Mouse (Mus musculus) Patski (cell line): ENCODE data around the gene Trappc10. TPM values are rescaled to one million over a fixed set of nuclear protein-coding genes. Genes with fewer than 3 reads are reported as not detected.
"Not testable (repeated sequence)": the region's sequence is repeated elsewhere in the genome, so short reads cannot be mapped to it uniquely, and the experiment has no call there.

Experiments used
- ATAC-seq: fragments of 100-300 bp; one replicate; pipeline ENCODE4 v1.8.0; 2021
- CTCF ChIA-PET: fragments of 350-600 bp; sonication (Branson Sonifier 250); formaldehyde crosslinking; loops from one replicate; lab custom pipeline; 2022; ENCODE audit warnings: inconsistent platforms; lab: Charles Lee
- POLR2A ChIA-PET: fragments of 350-600 bp; sonication (Branson Sonifier 250); formaldehyde crosslinking; loops from one replicate; lab custom pipeline; 2022; ENCODE audit warnings: antibody characterized with exemption, inconsistent platforms; lab: Charles Lee
- DNase-seq: peaks from one replicate; pipeline ENCODE4 v3.0.0-alpha.2; 2011; ENCODE audit warnings: low read depth, low spot score
- H3K27me3 ChIP-seq: fragments of 371-371 bp; one replicate; pipeline ENCODE4 v1.5.1; 2021
- CTCF ChIP-seq: fragments of 100-300 bp; IDR thresholded peaks from one replicate; pipeline ENCODE4 v1.5.1; 2021
- in situ Hi-C: fragments of 300-500 bp; cut with MboI; formaldehyde crosslinking; loops from 3 replicates; pipeline ENCODE4 v1.11.1; 2018; ENCODE audit warnings: low pct_unique_long_range_greater_than_20kb, mixed read lengths
- polyA plus RNA-seq: library from polyadenylated mRNA; unstranded; gene quantifications from one replicate; pipeline ENCODE4 v1.2.3, GENCODE M21; 2021

Gene Trappc10
- polyA plus RNA-seq, 1 experiment from 2014 or later = 40.0 TPM

- DNase-seq (no peak), ATAC-seq (no peak)
- TF ChIP-seq CTCF = no peak
- POLR2A ChIA-PET = interaction anchor here (1.2 kb wide), 2 partner anchors 9 to 13 kb away, joined by 4 to 5 read pairs; no protein-coding TSS in a partner anchor
- in situ Hi-C loops = no loop called here
- no peaks in the 10 kb centered on the region for H3K27me3 ChIP-seq
- CTCF ChIA-PET = interaction anchor here (1.3 kb wide), 1 partner anchor 12 kb away, joined by 3 read pairs; no protein-coding TSS in a partner anchor
Observed at GRCm38 (mm10) chr10:78216376-78217083, 27.9 kb downstream of the Trappc10 start.

GRCm38 (mm10) chr10:78214371-78214770 is 30.1 kb downstream of the Trappc10 start:
- no peak for ATAC-seq
- no peak for TF ChIP-seq CTCF
- H3K27me3 ChIP-seq = no peaks in the 10 kb centered on the region
- ChIA-PET CTCF (interaction anchor here (1.3 kb wide), 1 partner anchor 9 kb away, joined by 3 read pairs; no protein-coding TSS in a partner anchor), POLR2A (interaction anchor here (0.7 to 1.3 kb wide), 2 partner anchors 11 to 14 kb away, joined by 3 to 4 read pairs; no protein-coding TSS in a partner anchor)
- in situ Hi-C loops = no loop called here
- no peak for DNase-seq

GRCm38 (mm10) chr10:78211311-78211710 is 33.1 kb downstream of the Trappc10 start:
- ChIA-PET POLR2A (no interaction called here), CTCF (interaction anchor here (0.8 to 1.8 kb wide), 6 partner anchors 12 to 44 kb away, joined by 3 to 5 read pairs (median 4); partner anchors contain the start of gene Pwp2)
- DNase-seq = no peak
- no peak for ATAC-seq
- no peak for TF ChIP-seq CTCF
- in situ Hi-C loops = no loop called here
- H3K27me3 ChIP-seq = no peaks in the 10 kb centered on the region

- CTCF ChIA-PET = interaction anchor here (1.2 kb wide), 1 partner anchor 12 kb away, joined by 3 read pairs; no protein-coding TSS in a partner anchor
- POLR2A ChIA-PET = no interaction called here
- no peak for TF ChIP-seq CTCF
- DNase-seq (no peak), ATAC-seq (no peak)
- no peaks in the 10 kb centered on the region for H3K27me3 ChIP-seq
- in situ Hi-C loops = no loop called here
Observed at GRCm38 (mm10) chr10:78201182-78201581, 43.3 kb downstream of the Trappc10 start.

- H3K27me3 ChIP-seq = no peaks in the 10 kb centered on the region
- DNase-seq (no peak), ATAC-seq (no peak)
- TF ChIP-seq CTCF = no peak
- CTCF ChIA-PET = no interaction called here
- POLR2A ChIA-PET = no interaction called here
- in situ Hi-C loops = no loop called here
Observed at GRCm38 (mm10) chr10:78192933-78193332, 51.5 kb downstream of the Trappc10 start.

- ChIA-PET CTCF (interaction anchor here (1.2 to 1.7 kb wide), 2 partner anchors 10 to 26 kb away, joined by 3 to 5 read pairs; no protein-coding TSS in a partner anchor), POLR2A (interaction anchor here (1.2 kb wide), 1 partner anchor 9 kb away, joined by 3 read pairs; no protein-coding TSS in a partner anchor)
- in situ Hi-C loops = loop anchor here (10.0 kb wide), 1 partner anchor 209 kb away; no protein-coding TSS in a partner anchor
- H3K27me3 ChIP-seq, ATAC-seq, DNase-seq: not testable (repeated sequence)
Observed at GRCm38 (mm10) chr10:78186076-78186475, 58.4 kb downstream of the Trappc10 start.

GRCm38 (mm10) chr10:78185381-78185725 is 59.1 kb downstream of the Trappc10 start:
- no peak for DNase-seq
- no peaks in the 10 kb centered on the region for H3K27me3 ChIP-seq
- no peak for ATAC-seq
- in situ Hi-C loops = loop anchor here (10.0 kb wide), 1 partner anchor 209 kb away; no protein-coding TSS in a partner anchor
- ChIA-PET POLR2A (interaction anchor here (1.2 kb wide), 1 partner anchor 10 kb away, joined by 3 read pairs; no protein-coding TSS in a partner anchor), CTCF (interaction anchor here (0.9 to 1.7 kb wide), 4 partner anchors 10 to 28 kb away, joined by 3 to 5 read pairs (median 4); no protein-coding TSS in a partner anchor)
- TF ChIP-seq CTCF = no peak

GRCm38 (mm10) chr10:78184531-78185380 is 59.7 kb downstream of the Trappc10 start, which contains the start of gene Pwp2:
Gene Pwp2, minus strand, starts transcription at chr10:78185149.
- in situ Hi-C loops = loop anchor here (10.0 kb wide), 1 partner anchor 210 kb away; no protein-coding TSS in a partner anchor
- DNase-seq (peak; percentile 30), ATAC-seq (peak; percentile 87)
- POLR2A ChIA-PET = interaction anchor here (0.9 to 1.2 kb wide), 3 partner anchors 10 to 59 kb away, joined by 3 read pairs; partner anchors contain the start of gene Trappc10
- no peaks in the 10 kb centered on the region for H3K27me3 ChIP-seq
- CTCF ChIA-PET = interaction anchor here (0.9 to 1.7 kb wide), 5 partner anchors 11 to 29 kb away, joined by 3 to 5 read pairs (median 4); no protein-coding TSS in a partner anchor
- TF ChIP-seq CTCF = no peak

- no peak for DNase-seq
Observed at GRCm38 (mm10) chr10:78183577-78183976, 60.9 kb downstream of the Trappc10 start.

GRCm38 (mm10) chr10:78182321-78182720 is 62.1 kb downstream of the Trappc10 start:
- DNase-seq = no peak
- no peaks in the 10 kb centered on the region for H3K27me3 ChIP-seq
- in situ Hi-C loops = loop anchor here (10.0 kb wide), 1 partner anchor 212 kb away; no protein-coding TSS in a partner anchor
- no peak for TF ChIP-seq CTCF
- ATAC-seq = no peak
- ChIA-PET CTCF (no interaction called here), POLR2A (no interaction called here)

More at GRCm38 (mm10) chr10:78183577-78183976, 60.9 kb downstream of the Trappc10 start:
- H3K27me3 ChIP-seq = no peaks in the 10 kb centered on the region
- no peak for TF ChIP-seq CTCF
- in situ Hi-C loops = loop anchor here (10.0 kb wide), 1 partner anchor 211 kb away; no protein-coding TSS in a partner anchor
- CTCF ChIA-PET = no interaction called here
- POLR2A ChIA-PET = no interaction called here
- ATAC-seq = no peak
